Mouse (Mus musculus): ENCODE results near the gene Gabrb2. TPM values are rescaled to one million over a fixed set of nuclear protein-coding genes. Genes with fewer than 3 reads are reported as not detected.

Gabrb2 gene
- polyA plus RNA-seq, 1 experiment from 2014 or later: 10.2 TPM

DNA sequence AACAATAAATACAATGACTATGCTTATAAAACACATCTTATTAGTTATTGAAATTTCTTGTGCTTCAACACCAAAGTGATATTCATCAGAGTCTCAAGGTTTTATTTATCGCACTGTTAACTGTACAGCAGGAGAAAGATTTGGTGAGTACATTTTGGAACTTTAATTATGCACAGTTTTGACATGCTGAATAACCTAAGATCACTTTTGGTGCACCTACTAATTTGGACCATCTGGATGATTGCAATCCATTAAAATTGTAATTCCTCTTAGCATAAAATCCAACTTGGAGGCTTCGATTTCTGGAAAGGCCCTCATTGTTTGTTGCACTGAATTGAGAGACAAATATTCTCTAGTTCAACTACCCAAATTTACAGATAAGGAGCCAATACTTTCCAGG, 123.3 kb downstream of the Gabrb2 start:
- no peaks in the 10 kb centered on the region for H3K4me1 ChIP-seq
- H3K36me3 ChIP-seq: no peaks in the 10 kb centered on the region
- no peak overlapping the region for H3K4me3 ChIP-seq
- H3K9me3 ChIP-seq (replicated peaks): no peaks in the 10 kb centered on the region
- WGBS: 84% methylated on average over 2 of the region's 2 CpGs
- no peaks in the 10 kb centered on the region for H3K27me3 ChIP-seq
- no peak overlapping the region for H3K27ac ChIP-seq
- no peak overlapping the region for H3K4me2 ChIP-seq (replicated peaks)
- no peak for ATAC-seq (ENCODE audit: low FRiP score)
- no peak overlapping the region for H3K9ac ChIP-seq

DNA sequence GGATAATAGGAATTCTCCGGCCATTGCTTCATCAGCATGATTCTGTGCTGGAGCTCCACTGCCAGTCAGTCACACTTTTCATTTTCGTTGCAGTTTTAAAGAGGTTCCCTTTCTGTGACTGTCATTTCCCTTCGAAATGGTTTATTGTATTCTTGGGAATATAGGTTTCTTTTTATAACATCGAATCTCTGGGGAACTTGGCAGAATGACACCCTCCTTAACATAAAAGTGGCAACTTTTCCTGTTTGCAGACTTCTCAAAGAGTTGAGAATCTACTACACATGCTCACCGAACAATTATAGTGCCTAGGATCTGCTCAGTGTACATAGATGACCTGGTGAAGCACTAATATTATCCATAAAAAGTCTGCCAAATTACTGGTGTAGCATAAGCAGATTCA, 146.5 kb downstream of the Gabrb2 start:
- Histone ChIP-seq H3K4me2 (replicated peaks) (no peak overlapping the region), H3K27ac (no peak overlapping the region), H3K4me3 (no peak overlapping the region), H3K9ac (no peak overlapping the region), H3K36me3 (no peaks in the 10 kb centered on the region), H3K4me1 (no peaks in the 10 kb centered on the region), H3K9me3 (replicated peaks) (no peaks in the 10 kb centered on the region), H3K27me3 (no peaks in the 10 kb centered on the region)
- ATAC-seq (ENCODE audit: low FRiP score): no peak
- WGBS: 80% methylated on average over 5 of the region's 5 CpGs

DNA sequence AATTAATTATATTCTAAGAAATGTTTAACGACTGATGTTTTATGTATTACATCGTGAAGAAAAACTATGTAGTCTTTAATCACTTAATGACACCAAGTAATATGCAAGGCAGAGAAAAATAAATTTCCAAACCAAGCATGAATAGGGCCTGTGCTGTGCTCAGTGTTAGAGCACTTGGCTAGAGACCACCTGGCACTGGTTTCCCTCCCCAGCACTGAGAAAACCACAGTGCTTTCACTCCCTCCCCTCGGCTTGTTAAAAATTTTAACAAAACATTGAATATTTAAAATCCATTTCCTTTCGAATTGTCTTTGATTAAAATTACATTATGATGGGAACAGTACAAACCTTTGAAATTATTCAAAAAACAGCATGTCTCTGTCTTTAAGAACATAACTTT, 151.9 kb downstream of the Gabrb2 start:
- H3K36me3 ChIP-seq: no peaks in the 10 kb centered on the region
- H3K9ac ChIP-seq: no peak overlapping the region
- H3K27ac ChIP-seq: no peak overlapping the region
- H3K4me2 ChIP-seq (replicated peaks): no peak overlapping the region
- WGBS: 89% methylated on average over 4 of the region's 4 CpGs
- H3K4me3 ChIP-seq: no peak overlapping the region
- H3K4me1 ChIP-seq: no peaks in the 10 kb centered on the region
- H3K9me3 ChIP-seq (replicated peaks): no peaks in the 10 kb centered on the region
- no peak for ATAC-seq (ENCODE audit: low FRiP score)
- H3K27me3 ChIP-seq: no peaks in the 10 kb centered on the region

DNA sequence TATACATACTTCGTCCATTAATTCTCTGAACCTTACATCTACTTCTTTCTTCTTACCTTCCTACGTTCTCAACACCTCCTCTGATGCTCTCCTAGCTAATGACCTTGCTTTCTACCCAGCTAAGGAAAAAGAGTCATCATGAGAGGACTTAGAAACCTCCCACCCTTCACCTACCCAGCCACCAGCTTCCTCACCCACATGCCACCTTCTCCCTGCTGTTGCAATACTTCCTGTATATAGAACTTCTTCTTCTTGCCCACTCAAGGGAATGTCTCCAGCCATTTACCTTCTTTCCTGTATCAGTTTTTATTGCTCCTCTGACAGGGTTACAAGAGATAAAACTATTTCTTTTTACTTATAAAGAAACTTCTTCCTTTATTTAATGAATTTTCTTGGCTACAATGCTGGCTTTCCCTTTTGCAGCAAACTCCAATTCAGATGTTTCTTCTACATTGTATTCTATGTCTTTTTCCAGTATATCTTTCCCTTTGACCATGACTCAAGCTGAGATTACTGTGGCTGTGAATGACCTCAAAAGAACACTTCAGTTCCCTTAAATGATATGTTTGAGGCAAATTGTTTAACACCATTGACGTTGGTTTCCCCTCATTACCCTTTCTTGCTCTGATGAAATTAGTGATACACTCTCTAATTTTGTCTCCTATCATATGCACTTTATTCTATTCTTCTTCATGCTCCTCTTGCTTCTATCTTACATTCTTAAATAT, 155.8 kb downstream of the Gabrb2 start:
- no peaks in the 10 kb centered on the region for H3K27me3 ChIP-seq
- no peak overlapping the region for H3K4me3 ChIP-seq
- H3K9me3 ChIP-seq (replicated peaks): no peaks in the 10 kb centered on the region
- no peaks in the 10 kb centered on the region for H3K36me3 ChIP-seq
- H3K27ac ChIP-seq: no peak overlapping the region
- 90% methylated on average over 3 of the region's 3 CpGs for WGBS
- no peak overlapping the region for H3K4me2 ChIP-seq (replicated peaks)
- H3K9ac ChIP-seq: no peak overlapping the region
- no peaks in the 10 kb centered on the region for H3K4me1 ChIP-seq
- ATAC-seq (ENCODE audit: low FRiP score): no peak

DNA sequence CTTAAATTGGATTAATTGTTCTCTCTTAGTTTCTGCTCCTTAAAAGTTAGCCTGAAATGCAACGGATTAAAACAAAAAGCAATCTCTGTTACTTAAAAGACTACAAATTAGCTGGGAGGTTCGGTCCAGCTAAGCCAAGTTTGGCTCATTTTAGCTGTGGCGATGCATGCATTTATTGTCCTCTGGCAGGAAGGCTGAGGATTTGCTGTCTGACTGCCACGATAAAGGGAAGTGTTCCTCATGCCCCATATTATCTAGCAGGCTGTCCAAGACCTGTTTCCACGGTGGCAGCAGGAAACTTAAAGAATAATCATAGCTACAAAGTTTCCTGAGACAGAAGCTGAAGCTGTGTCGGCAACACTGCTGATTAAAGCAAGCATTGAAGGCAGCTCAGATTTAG, 160.2 kb downstream of the Gabrb2 start:
- no peak for ATAC-seq (ENCODE audit: low FRiP score)
- H3K4me2 ChIP-seq (replicated peaks): no peak overlapping the region
- no peaks in the 10 kb centered on the region for H3K4me1 ChIP-seq
- no peaks in the 10 kb centered on the region for H3K9me3 ChIP-seq (replicated peaks)
- no peaks in the 10 kb centered on the region for H3K27me3 ChIP-seq
- no peak overlapping the region for H3K27ac ChIP-seq
- no peak overlapping the region for H3K9ac ChIP-seq
- no peak overlapping the region for H3K4me3 ChIP-seq
- 81% methylated on average over 6 of the region's 6 CpGs for WGBS
- no peaks in the 10 kb centered on the region for H3K36me3 ChIP-seq

DNA sequence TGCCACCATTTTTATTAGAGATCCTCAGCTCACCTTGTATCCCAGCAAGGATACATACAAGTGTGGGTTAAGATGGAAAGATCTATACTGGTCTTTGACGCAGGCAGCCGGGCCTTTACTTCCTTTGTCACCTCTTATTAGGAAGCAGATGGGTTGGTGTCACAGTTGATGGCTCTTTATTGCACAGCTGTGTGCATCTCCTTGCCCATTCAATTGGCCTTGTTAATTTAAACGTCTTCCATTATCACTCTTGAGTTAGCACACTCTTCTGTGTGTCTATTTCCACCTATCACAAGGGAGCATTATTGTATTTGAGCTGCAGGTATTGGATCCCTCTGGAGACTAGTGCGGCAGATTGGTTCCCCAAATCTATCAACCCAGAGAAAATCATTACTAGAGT, 161.6 kb downstream of the Gabrb2 start:
- Histone ChIP-seq H3K4me1 (no peaks in the 10 kb centered on the region), H3K4me3 (no peak overlapping the region), H3K36me3 (no peaks in the 10 kb centered on the region), H3K9ac (no peak overlapping the region), H3K27ac (no peak overlapping the region), H3K4me2 (replicated peaks) (no peak overlapping the region), H3K27me3 (no peaks in the 10 kb centered on the region), H3K9me3 (replicated peaks) (no peaks in the 10 kb centered on the region)
- ATAC-seq (ENCODE audit: low FRiP score): no peak
- 56% methylated on average over 4 of the region's 4 CpGs for WGBS

DNA sequence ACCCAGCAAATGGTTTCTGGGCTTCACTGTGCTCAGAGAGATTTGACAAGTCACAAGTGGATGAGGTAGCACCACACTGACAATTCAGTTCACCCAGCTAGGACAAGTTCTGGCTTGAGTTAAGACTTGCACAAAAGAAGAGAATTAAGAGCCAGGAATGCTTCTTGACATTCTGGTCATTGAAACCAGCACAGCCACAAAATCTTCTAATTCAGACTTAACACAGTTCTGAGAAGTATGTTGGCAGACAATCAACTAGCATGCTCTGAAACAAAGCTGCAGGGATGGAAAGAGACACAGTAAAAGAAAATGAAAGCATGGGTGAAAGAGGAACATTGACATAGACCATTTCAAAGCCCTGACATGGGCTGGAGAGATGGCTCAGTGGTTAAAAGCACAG, 162.2 kb downstream of the Gabrb2 start:
- no peak overlapping the region for H3K9ac ChIP-seq
- no peaks in the 10 kb centered on the region for H3K4me1 ChIP-seq
- no peak for ATAC-seq (ENCODE audit: low FRiP score)
- no peaks in the 10 kb centered on the region for H3K27me3 ChIP-seq
- H3K4me3 ChIP-seq: no peak overlapping the region
- no peaks in the 10 kb centered on the region for H3K9me3 ChIP-seq (replicated peaks)
- H3K4me2 ChIP-seq (replicated peaks): no peak overlapping the region
- H3K36me3 ChIP-seq: no peaks in the 10 kb centered on the region
- H3K27ac ChIP-seq: no peak overlapping the region

DNA sequence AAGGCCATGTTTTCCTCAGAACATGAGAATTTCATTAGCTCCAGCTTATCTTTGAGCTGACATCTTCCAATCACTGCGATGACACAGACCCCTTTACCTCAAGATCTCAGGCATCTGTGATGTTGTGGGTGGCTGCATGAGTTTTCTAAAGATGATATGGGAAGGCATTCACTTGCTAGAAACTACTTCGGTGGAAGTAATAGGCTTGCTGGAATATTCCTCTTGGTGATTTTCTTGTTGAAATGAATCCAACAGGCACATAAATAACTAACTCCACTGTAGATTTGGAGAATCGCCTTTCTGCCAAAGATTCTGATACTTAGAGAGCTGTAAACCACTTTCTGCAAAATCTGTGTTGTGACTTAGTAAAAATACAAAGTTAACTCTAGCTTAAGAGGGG, 172.9 kb downstream of the Gabrb2 start:
- no peak overlapping the region for H3K9ac ChIP-seq
- no peaks in the 10 kb centered on the region for H3K36me3 ChIP-seq
- H3K27ac ChIP-seq: no peak overlapping the region
- no peak overlapping the region for H3K4me3 ChIP-seq
- ATAC-seq (ENCODE audit: low FRiP score): no peak
- H3K4me2 ChIP-seq (replicated peaks): no peak overlapping the region
- H3K4me1 ChIP-seq: no peaks in the 10 kb centered on the region
- no peaks in the 10 kb centered on the region for H3K27me3 ChIP-seq
- WGBS: 90% methylated on average over 3 of the region's 3 CpGs
- H3K9me3 ChIP-seq (replicated peaks): no peaks in the 10 kb centered on the region

DNA sequence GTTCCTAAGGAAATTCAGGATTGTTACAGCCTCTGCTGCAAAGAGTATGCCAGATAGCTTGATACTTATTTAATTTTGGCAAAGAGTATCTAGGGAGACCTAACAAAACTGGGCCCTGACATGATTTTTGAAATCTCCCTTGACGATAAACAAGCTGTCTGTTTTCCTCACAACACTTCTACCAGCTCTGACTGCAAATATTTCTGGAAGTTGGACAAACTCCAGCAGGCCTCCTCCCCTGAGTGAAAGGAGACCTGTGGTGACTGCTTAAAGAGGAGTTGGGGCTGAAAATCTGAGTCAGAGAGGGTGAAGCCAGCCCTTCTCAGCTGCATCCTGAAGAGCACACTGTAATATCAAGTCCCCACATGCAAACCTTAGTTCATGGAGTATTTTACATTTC, 186.7 kb downstream of the Gabrb2 start:
- WGBS: 86% methylated on average over 1 of the region's 1 CpGs
- ATAC-seq (ENCODE audit: low FRiP score): no peak
- Histone ChIP-seq H3K4me3 (no peak overlapping the region), H3K27me3 (no peaks in the 10 kb centered on the region), H3K4me1 (no peaks in the 10 kb centered on the region), H3K36me3 (no peaks in the 10 kb centered on the region), H3K9me3 (replicated peaks) (no peaks in the 10 kb centered on the region), H3K9ac (no peak overlapping the region), H3K4me2 (replicated peaks) (no peak overlapping the region), H3K27ac (no peak overlapping the region)

DNA sequence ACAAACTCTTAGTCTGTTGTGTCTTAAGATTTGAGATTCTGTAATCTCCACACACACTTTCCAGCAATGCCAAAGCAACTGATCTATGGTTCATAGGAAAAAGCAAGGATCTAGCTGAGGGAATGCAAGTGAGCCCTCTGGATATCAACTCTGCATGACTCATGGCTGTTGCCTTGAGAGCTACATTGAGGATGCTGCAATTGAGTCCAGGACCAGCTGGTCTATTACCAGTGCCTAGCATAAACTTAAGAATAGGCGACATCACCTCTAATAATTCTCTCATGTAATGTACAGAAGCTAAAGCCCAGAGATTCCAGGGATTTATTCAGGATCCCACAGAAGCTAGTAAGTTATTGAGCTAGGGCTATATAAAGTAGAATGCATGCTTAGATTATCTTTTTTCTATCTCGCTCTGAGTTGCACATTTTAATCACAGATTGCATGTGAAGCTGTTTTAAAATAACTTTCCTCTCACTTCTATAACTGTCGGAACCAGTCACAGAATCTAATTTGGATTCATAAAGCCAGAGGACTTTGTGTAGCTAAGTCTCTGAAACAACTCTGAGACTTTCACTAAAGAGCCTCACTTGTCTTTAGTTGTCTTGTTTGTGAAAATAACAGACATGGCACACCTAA, 189.7 kb downstream of the Gabrb2 start:
- H3K9me3 ChIP-seq (replicated peaks): no peaks in the 10 kb centered on the region
- no peak for ATAC-seq (ENCODE audit: low FRiP score)
- WGBS: 91% methylated on average over 3 of the region's 3 CpGs

DNA sequence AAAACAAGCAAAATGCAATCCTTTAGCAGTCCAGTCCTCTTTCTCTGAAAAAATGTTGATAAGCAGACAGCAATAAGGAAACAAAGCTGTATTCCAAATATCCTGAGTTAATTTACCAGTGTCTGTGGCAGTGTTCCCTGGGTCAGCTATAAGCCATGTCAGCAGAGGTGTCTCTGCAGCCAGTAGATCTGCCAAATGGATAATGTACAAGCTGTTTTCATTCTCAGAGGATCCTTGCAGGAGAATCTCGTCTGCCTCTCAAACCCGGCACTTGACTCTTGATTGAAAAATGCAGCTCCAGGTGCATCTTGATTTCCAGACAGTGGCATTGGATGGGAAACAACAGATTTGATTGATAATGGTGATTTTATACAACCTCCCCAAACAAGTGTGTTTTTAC, 198.6 kb downstream of the Gabrb2 start:
- H3K27ac ChIP-seq: no peak overlapping the region
- no peaks in the 10 kb centered on the region for H3K9me3 ChIP-seq (replicated peaks)
- no peak overlapping the region for H3K4me3 ChIP-seq
- H3K9ac ChIP-seq: no peak overlapping the region
- H3K36me3 ChIP-seq: no peaks in the 10 kb centered on the region
- ATAC-seq (ENCODE audit: low FRiP score): no peak
- WGBS: 73% methylated on average over 2 of the region's 2 CpGs
- no peak overlapping the region for H3K4me2 ChIP-seq (replicated peaks)
- no peaks in the 10 kb centered on the region for H3K4me1 ChIP-seq
- H3K27me3 ChIP-seq: no peaks in the 10 kb centered on the region

More for the DNA sequence above, 189.7 kb downstream of the Gabrb2 start:
- H3K4me3 ChIP-seq: no peak overlapping the region
- H3K4me2 ChIP-seq (replicated peaks): no peak overlapping the region
- no peaks in the 10 kb centered on the region for H3K36me3 ChIP-seq
- H3K27me3 ChIP-seq: no peaks in the 10 kb centered on the region
- no peak overlapping the region for H3K27ac ChIP-seq
- no peak overlapping the region for H3K9ac ChIP-seq
- H3K4me1 ChIP-seq: no peaks in the 10 kb centered on the region

DNA sequence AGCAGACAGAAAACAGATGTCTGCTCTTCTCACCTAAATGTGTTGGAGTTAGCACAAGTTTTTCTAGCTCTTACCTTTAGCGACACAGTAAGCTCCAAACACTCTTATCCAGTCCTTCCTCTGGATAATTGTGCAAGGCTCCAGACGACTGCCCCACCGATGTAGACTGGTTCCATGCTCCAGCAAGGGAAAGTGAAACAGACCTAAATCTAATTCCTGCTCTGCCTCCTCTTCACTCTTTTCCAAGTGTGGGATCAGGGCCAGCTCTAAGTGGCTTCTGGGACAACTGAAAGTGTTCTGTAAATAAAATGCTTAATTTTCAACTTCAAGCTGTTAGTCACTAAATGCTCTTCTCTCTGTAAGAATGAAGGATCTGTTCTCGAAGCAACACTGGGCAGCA, 201.6 kb downstream of the Gabrb2 start:
- no peak overlapping the region for H3K27ac ChIP-seq
- H3K4me1 ChIP-seq: no peaks in the 10 kb centered on the region
- 86% methylated on average over 4 of the region's 4 CpGs for WGBS
- no peak overlapping the region for H3K9ac ChIP-seq
- ATAC-seq (ENCODE audit: low FRiP score): no peak
- H3K36me3 ChIP-seq: no peaks in the 10 kb centered on the region
- H3K4me3 ChIP-seq: no peak overlapping the region
- H3K27me3 ChIP-seq: no peaks in the 10 kb centered on the region
- no peak overlapping the region for H3K4me2 ChIP-seq (replicated peaks)
- H3K9me3 ChIP-seq (replicated peaks): no peaks in the 10 kb centered on the region

DNA sequence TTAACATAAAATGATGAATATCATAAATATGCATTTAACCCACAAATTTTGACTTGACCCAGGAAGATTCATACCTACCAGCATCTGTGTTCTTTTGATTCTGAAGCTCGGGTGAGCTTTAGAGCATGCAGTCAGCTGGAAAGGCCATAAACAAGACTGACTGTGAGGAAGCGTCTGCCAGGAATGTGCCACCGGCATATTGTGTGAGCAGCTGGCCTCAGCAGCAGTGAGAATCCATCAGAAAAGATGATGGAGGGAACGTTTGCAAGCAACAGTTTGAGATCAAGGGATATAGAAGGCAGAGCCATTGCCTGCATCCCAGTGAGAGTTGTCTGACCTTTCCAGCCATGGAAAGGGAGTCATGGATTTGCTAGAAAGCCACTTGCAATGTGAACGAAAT, 230.6 kb downstream of the Gabrb2 start:
- H3K27ac ChIP-seq: no peak overlapping the region
- H3K9ac ChIP-seq: no peak overlapping the region
- no peaks in the 10 kb centered on the region for H3K4me1 ChIP-seq
- no peak overlapping the region for H3K4me3 ChIP-seq
- no peak overlapping the region for H3K4me2 ChIP-seq (replicated peaks)
- no peaks in the 10 kb centered on the region for H3K27me3 ChIP-seq
- no peaks in the 10 kb centered on the region for H3K36me3 ChIP-seq
- no peak for ATAC-seq (ENCODE audit: low FRiP score)
- WGBS: 65% methylated on average over 5 of the region's 5 CpGs
- H3K9me3 ChIP-seq (replicated peaks): no peaks in the 10 kb centered on the region

Measured in hindbrain, embryonic 12.5 days (tissue).